Mouse (Mus musculus) kidney, adult 2 months (tissue): ENCODE data around the gene Aloxe3.

Experiments used
- CTCF ChIP-seq: fragments of 200-500 bp; conservative IDR thresholded peaks from 2 replicates; pipeline ENCODE4 v1.5.1; 2011; ENCODE audit warnings: low read depth, mild to moderate bottlenecking, control low read depth, low read length, moderate library complexity, mixed read lengths; ENCODE audit not compliant: insufficient read depth, insufficient read length
- POLR2A ChIP-seq: fragments of 200-500 bp; IDR thresholded peaks from one replicate; pipeline ENCODE4 v1.6.1; 2011; ENCODE audit warnings: low read depth, low read length, control low read depth

- TF ChIP-seq CTCF (no peak), POLR2A (no peak)
These were observed 37.4 kb upstream of the Aloxe3 start, which contains the start of gene Vamp2 for GRCm38 (mm10) chr11:69088103-69088855.
